Mouse (Mus musculus): ENCODE data around the gene Sox10.

Sox10 gene

GRCm38 (mm10) chr15:79199390-79199976 lies 34.4 kb upstream of the Sox10 start:
- peaks cover 28% of the 10 kb centered on the region for H3K4me1 ChIP-seq (replicated peaks; ENCODE audit: low read depth, low read length)
- TF ChIP-seq NANOG (IDR thresholded peaks at IDR 0.05; ENCODE audit: borderline replicate concordance, low read length): no peak
- peak; percentile 95 for TF ChIP-seq POU5F1 (IDR thresholded peaks at IDR 0.05; ENCODE audit: borderline replicate concordance, low read length)
- H3K36me3 ChIP-seq (ENCODE audit: insufficient read depth, low read length): no peaks in the 10 kb centered on the region
- no peaks in the 10 kb centered on the region for H3K9me3 ChIP-seq (ENCODE audit: low read length)
- no peak overlapping the region for H3K4me3 ChIP-seq (replicated peaks; ENCODE audit: low read length)
- peaks cover 60% of the 10 kb centered on the region for H3K27me3 ChIP-seq (ENCODE audit: insufficient read depth, low read length)

- H3K4me1 ChIP-seq (replicated peaks; ENCODE audit: low read depth, low read length): peaks cover 33% of the 10 kb centered on the region
- H3K27me3 ChIP-seq (ENCODE audit: insufficient read depth, low read length): peaks cover 37% of the 10 kb centered on the region
- H3K36me3 ChIP-seq (ENCODE audit: insufficient read depth, low read length): no peaks in the 10 kb centered on the region
- H3K4me3 ChIP-seq (replicated peaks; ENCODE audit: low read length): no peak overlapping the region
- no peak for TF ChIP-seq POU5F1 (IDR thresholded peaks at IDR 0.05; ENCODE audit: borderline replicate concordance, low read length)
- no peaks in the 10 kb centered on the region for H3K9me3 ChIP-seq (ENCODE audit: low read length)
Measured at GRCm38 (mm10) chr15:79195492-79195891, 30.5 kb upstream of the Sox10 start.

- peaks cover 34% of the 10 kb centered on the region for H3K4me1 ChIP-seq (replicated peaks; ENCODE audit: low read depth, low read length)
- H3K9me3 ChIP-seq (ENCODE audit: low read length): no peaks in the 10 kb centered on the region
- H3K36me3 ChIP-seq (ENCODE audit: insufficient read depth, low read length): no peaks in the 10 kb centered on the region
- no peak for TF ChIP-seq CTCF (conservative IDR thresholded peaks at IDR 0.05; ENCODE audit: low read length)
- TF ChIP-seq POU5F1 (IDR thresholded peaks at IDR 0.05; ENCODE audit: borderline replicate concordance, low read length): no peak
- no peak for TF ChIP-seq NANOG (IDR thresholded peaks at IDR 0.05; ENCODE audit: borderline replicate concordance, low read length)
- H3K4me3 ChIP-seq (replicated peaks; ENCODE audit: low read length): no peak overlapping the region
- peaks cover 37% of the 10 kb centered on the region for H3K27me3 ChIP-seq (ENCODE audit: insufficient read depth, low read length)
Measured at GRCm38 (mm10) chr15:79194946-79195345, 29.9 kb upstream of the Sox10 start.

DNA sequence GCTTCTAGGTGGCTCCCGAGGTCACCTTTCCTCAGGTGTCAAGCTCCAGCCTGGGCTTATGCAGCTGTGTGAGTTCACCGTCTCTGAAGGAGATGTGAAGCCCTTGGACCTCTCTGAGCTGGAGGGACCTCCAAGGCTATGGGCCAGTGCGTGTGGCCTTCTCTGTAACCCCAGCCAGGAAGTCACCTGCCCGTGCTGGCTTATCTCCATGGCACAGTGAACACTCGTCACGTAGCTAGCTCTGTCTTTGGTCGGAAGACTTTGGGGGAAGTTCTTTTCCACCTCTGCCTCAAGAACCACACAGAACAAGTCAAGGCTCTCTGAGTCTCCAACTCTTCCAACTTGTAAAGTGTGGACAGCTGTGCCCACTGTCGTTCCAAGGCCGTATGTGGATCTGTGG lies 29.0 kb upstream of the Sox10 start:
- H3K27me3 ChIP-seq (ENCODE audit: insufficient read depth, low read length): peaks cover 37% of the 10 kb centered on the region
- H3K36me3 ChIP-seq (ENCODE audit: insufficient read depth, low read length): no peaks in the 10 kb centered on the region

DNA sequence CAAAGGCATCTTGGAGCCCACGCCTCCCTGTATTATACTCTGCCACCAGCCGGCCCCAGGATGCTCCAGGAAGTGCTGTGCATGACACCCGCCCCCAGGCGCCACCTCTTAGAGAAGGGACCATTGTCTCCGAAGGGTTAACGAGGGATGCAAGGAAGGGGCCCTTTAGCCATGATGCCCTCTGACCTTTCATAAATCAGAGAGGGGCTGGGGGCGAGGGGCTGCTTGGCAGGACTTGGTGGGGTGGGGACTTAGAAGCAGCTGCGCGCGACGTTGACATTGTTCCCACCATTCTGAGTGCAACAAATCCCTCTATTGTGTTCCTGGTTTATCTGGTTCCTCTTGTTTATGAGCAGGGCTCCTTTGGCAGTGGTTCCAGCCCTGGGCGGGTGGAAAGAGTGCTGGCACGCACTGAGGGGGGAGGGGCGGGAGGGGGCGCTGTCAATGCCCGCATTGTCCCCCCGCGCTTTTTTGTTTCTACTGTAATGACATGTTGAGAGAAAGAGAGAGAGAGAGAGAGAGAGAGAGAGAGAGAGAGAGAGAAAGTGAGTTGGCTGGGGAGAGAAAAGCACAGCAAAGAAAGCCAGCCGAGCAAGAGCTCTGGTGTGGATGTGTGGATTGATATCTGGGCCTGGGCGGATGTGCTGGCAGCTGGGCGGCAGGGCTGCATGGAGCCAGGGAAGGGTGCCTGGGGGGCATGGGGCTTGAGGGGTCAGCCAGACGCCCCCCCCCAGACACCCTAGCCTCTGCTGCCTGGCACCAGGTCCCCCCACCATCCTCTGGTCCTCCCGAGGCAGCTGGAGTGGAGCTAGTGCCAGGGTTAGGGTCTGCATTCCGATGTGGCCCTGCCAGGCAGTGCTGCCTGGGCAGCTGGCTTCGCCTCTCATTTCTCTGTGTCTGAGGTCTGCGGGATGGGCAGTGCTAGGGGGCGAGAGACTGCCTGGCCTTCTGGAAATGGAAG lies 28.1 kb upstream of the Sox10 start:
- peaks cover 30% of the 10 kb centered on the region for H3K27me3 ChIP-seq (ENCODE audit: insufficient read depth, low read length)
- H3K4me1 ChIP-seq (replicated peaks; ENCODE audit: low read depth, low read length): peaks cover 28% of the 10 kb centered on the region
- no peaks in the 10 kb centered on the region for H3K36me3 ChIP-seq (ENCODE audit: insufficient read depth, low read length)
- no peaks in the 10 kb centered on the region for H3K9me3 ChIP-seq (ENCODE audit: low read length)
- H3K4me3 ChIP-seq (replicated peaks; ENCODE audit: low read length): peak overlapping the region; percentile 62
- TF ChIP-seq POU5F1 (IDR thresholded peaks at IDR 0.05; ENCODE audit: borderline replicate concordance, low read length) (no peak), NANOG (IDR thresholded peaks at IDR 0.05; ENCODE audit: borderline replicate concordance, low read length) (no peak), CTCF (conservative IDR thresholded peaks at IDR 0.05; ENCODE audit: low read length) (no peak)

More for the DNA sequence above, 29.0 kb upstream of the Sox10 start:
- TF ChIP-seq POU5F1 (IDR thresholded peaks at IDR 0.05; ENCODE audit: borderline replicate concordance, low read length) (no peak), NANOG (IDR thresholded peaks at IDR 0.05; ENCODE audit: borderline replicate concordance, low read length) (no peak), CTCF (conservative IDR thresholded peaks at IDR 0.05; ENCODE audit: low read length) (no peak)
- Histone ChIP-seq H3K4me1 (replicated peaks; ENCODE audit: low read depth, low read length) (peaks cover 33% of the 10 kb centered on the region), H3K9me3 (ENCODE audit: low read length) (no peaks in the 10 kb centered on the region), H3K4me3 (replicated peaks; ENCODE audit: low read length) (no peak overlapping the region)

DNA sequence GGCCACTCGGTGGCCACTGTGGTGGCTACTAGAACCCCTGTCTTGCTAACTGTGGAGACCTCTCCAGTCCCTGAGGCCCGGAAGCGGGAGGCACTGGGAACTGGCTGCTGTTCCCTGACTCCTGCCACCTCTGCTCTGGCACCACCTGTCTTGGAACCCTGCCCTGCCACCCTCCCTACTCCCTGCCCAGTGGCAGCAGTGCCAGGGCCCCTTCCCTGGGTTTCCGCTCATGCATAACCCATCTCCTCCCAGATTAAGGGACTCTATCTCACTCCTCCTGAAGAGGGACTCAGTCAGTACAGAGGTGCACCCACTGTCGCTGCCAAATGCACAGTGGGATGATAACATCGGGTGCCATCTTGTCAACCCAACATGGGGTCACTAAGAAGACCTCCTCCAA lies 27.4 kb upstream of the Sox10 start:
- TF ChIP-seq CTCF (conservative IDR thresholded peaks at IDR 0.05; ENCODE audit: low read length) (no peak), POU5F1 (IDR thresholded peaks at IDR 0.05; ENCODE audit: borderline replicate concordance, low read length) (no peak)
- Histone ChIP-seq H3K4me3 (replicated peaks; ENCODE audit: low read length) (peak overlapping the region; percentile 62), H3K27me3 (ENCODE audit: insufficient read depth, low read length) (peaks cover 27% of the 10 kb centered on the region), H3K4me1 (replicated peaks; ENCODE audit: low read depth, low read length) (peaks cover 28% of the 10 kb centered on the region), H3K9me3 (ENCODE audit: low read length) (no peaks in the 10 kb centered on the region), H3K36me3 (ENCODE audit: insufficient read depth, low read length) (no peaks in the 10 kb centered on the region)

- H3K4me1 ChIP-seq (replicated peaks; ENCODE audit: low read depth, low read length): peaks cover 28% of the 10 kb centered on the region
- no peaks in the 10 kb centered on the region for H3K36me3 ChIP-seq (ENCODE audit: insufficient read depth, low read length)
- TF ChIP-seq POU5F1 (IDR thresholded peaks at IDR 0.05; ENCODE audit: borderline replicate concordance, low read length) (no peak), NANOG (IDR thresholded peaks at IDR 0.05; ENCODE audit: borderline replicate concordance, low read length) (no peak), CTCF (conservative IDR thresholded peaks at IDR 0.05; ENCODE audit: low read length) (peak; percentile 59)
- no peak overlapping the region for H3K4me3 ChIP-seq (replicated peaks; ENCODE audit: low read length)
- H3K27me3 ChIP-seq (ENCODE audit: insufficient read depth, low read length): peaks cover 27% of the 10 kb centered on the region
- no peaks in the 10 kb centered on the region for H3K9me3 ChIP-seq (ENCODE audit: low read length)
Measured at GRCm38 (mm10) chr15:79191426-79191825, 26.4 kb upstream of the Sox10 start.

DNA sequence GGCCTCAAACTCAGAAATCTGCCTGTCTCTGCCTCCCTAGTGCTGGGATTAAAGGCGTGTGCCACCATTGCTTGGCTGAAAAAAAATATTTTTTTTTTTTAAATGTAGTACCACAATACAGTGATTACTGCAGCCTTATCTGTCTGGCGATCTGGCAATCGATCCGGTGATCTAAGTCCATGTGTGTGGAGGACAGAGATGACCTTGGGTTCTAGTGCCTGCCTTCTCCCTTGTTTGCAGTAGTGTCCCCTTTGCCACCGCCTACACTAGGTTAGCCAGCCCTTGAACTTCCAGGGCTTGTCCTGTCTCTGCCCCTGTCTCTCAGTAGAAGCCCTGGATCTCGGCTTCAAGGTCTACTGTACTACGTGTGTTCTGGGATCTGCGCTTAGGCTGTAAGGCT lies 22.8 kb upstream of the Sox10 start:
- Histone ChIP-seq H3K9me3 (ENCODE audit: low read length) (no peaks in the 10 kb centered on the region), H3K4me3 (replicated peaks; ENCODE audit: low read length) (no peak overlapping the region), H3K4me1 (replicated peaks; ENCODE audit: low read depth, low read length) (peaks cover 17% of the 10 kb centered on the region), H3K27me3 (ENCODE audit: insufficient read depth, low read length) (peaks cover 9% of the 10 kb centered on the region), H3K36me3 (ENCODE audit: insufficient read depth, low read length) (no peaks in the 10 kb centered on the region)
- no peak for TF ChIP-seq CTCF (conservative IDR thresholded peaks at IDR 0.05; ENCODE audit: low read length)
- TF ChIP-seq POU5F1 (IDR thresholded peaks at IDR 0.05; ENCODE audit: borderline replicate concordance, low read length): no peak
- TF ChIP-seq NANOG (IDR thresholded peaks at IDR 0.05; ENCODE audit: borderline replicate concordance, low read length): no peak

Measured in E14TG2a.4 (cell line).